Mouse (Mus musculus): ENCODE measurements around the gene C77080. TPM values are rescaled to one million over a fixed set of nuclear protein-coding genes. Genes with fewer than 3 reads are reported as not detected.

The C77080 gene
- polyA plus RNA-seq, 1 experiment = 39.3 TPM

DNA sequence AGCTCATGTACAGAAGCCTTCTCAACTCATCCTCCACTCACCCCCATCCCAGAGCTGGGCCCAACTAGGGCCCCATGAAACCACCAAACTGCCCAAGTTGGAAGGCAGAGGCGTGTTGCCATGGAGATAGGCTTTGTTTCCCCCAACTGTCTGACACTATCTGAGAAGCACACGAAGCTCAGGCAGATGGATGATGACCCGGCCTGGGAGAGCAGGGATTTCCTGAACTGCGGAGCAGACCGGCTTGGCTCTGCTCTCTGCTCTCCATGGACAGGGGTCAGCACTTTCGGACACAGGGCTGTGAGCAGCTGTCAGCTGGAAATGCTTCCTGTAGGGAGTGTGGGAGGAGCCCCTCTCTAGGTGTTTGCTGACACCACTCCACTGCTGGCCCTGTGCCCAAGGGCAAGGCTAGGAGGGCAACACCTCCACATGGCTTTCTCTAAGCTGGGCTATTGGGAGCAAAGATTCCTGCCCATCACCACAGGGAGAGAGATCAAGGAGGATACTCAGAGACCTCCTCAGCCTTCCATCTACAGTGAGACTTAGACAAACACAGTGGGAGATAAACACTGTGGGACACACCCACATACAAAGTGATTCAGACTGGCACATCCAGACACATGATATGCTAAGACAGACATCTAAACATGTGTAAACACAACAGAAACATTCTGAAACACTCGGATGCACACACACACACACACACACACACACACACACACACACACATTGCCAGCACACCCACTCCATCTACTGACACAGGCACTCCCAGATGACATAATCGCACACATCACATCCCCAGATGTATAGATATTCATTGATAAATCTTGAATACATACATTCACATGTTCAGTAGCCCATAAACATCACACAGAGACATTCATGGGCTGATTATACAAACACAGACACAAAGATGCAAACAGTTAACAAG lies 4.5 kb downstream of the C77080 start:
- Histone ChIP-seq H3K4me3 (ENCODE audit: insufficient read depth, low read depth, low read length) (no peak overlapping the region), H3K27ac (ENCODE audit: insufficient read depth, low read depth, low read length) (no peak overlapping the region), H3K4me1 (ENCODE audit: control insufficient read depth, insufficient read depth, low read length) (peaks cover 7% of the 10 kb centered on the region; the same call in 1 of the 2 replicates), H3K27me3 (replicated peaks; ENCODE audit: control insufficient read depth, insufficient read depth, low read length) (no peaks in the 10 kb centered on the region), H3K36me3 (ENCODE audit: control insufficient read depth, insufficient read depth, low read length) (no peaks in the 10 kb centered on the region)
- TF ChIP-seq POLR2A (IDR thresholded peaks at IDR 0.05; ENCODE audit: low read depth, low read length) = no peak
- no peak for TF ChIP-seq CTCF (conservative IDR thresholded peaks at IDR 0.05; ENCODE audit: insufficient read depth, insufficient read length, low read depth, low read length)
- WGBS = 22% methylated on average over 8 of the region's 8 CpGs
- DNase-seq = peak; percentile 82

DNA sequence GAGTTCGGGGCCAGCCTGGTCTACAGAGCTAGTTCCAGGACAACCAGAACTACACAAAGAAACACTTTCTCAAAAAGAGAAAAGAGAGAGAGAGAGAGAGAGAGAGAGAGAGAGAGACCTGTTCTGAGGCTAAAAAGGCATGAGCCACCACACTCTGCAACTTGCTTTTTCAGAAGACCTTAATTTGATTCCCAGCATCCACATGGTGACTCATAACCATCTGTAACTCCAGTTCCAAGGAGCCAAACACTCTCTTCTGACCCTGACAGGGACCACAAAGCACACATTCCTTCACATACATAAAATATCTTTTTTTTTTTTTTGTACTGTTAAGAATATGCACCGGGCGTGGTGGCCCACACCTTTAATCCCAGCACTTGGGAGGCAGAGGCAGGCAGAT lies 6.6 kb downstream of the C77080 start:
- Histone ChIP-seq H3K4me1 (ENCODE audit: control insufficient read depth, insufficient read depth, low read length) (peaks cover 17% of the 10 kb centered on the region; the same call in 1 of the 2 replicates), H3K27me3 (replicated peaks; ENCODE audit: control insufficient read depth, insufficient read depth, low read length) (no peaks in the 10 kb centered on the region), H3K36me3 (ENCODE audit: control insufficient read depth, insufficient read depth, low read length) (no peaks in the 10 kb centered on the region), H3K27ac (ENCODE audit: insufficient read depth, low read depth, low read length) (no peak overlapping the region), H3K4me3 (ENCODE audit: insufficient read depth, low read depth, low read length) (no peak overlapping the region)
- WGBS = 93% methylated on average over 3 of the region's 3 CpGs
- TF ChIP-seq CTCF (conservative IDR thresholded peaks at IDR 0.05; ENCODE audit: insufficient read depth, insufficient read length, low read depth, low read length) = no peak
- no peak for TF ChIP-seq POLR2A (IDR thresholded peaks at IDR 0.05; ENCODE audit: low read depth, low read length)
- no peak for DNase-seq

DNA sequence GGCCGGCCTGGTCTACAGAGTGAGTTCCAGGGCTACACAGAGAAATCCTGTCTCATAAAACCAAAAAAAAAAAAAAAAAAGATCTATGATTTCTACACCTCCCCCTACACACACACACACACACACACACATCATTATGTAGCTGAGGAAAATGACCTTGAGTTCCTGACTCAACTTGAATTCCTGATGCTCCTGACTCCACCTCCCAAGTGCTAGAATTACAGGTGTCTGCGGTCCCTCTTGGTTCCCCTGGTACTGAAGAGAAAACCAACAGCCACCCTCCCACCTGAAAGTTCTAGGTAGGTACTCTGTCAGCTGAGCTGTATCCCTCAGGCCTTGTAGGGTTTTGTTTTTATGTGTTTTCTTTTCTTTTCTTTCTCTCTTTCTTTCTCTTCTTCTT lies 8.7 kb downstream of the C77080 start:
- TF ChIP-seq CTCF (conservative IDR thresholded peaks at IDR 0.05; ENCODE audit: insufficient read depth, insufficient read length, low read depth, low read length) = no peak
- TF ChIP-seq POLR2A (IDR thresholded peaks at IDR 0.05; ENCODE audit: low read depth, low read length) = no peak
- Histone ChIP-seq H3K36me3 (ENCODE audit: control insufficient read depth, insufficient read depth, low read length) (no peaks in the 10 kb centered on the region), H3K4me1 (ENCODE audit: control insufficient read depth, insufficient read depth, low read length) (peaks cover 20% of the 10 kb centered on the region), H3K27me3 (replicated peaks; ENCODE audit: control insufficient read depth, insufficient read depth, low read length) (no peaks in the 10 kb centered on the region), H3K4me3 (ENCODE audit: insufficient read depth, low read depth, low read length) (no peak overlapping the region), H3K27ac (ENCODE audit: insufficient read depth, low read depth, low read length) (no peak overlapping the region)
- DNase-seq = no peak
- WGBS = 86% methylated on average over 2 of the region's 2 CpGs

DNA sequence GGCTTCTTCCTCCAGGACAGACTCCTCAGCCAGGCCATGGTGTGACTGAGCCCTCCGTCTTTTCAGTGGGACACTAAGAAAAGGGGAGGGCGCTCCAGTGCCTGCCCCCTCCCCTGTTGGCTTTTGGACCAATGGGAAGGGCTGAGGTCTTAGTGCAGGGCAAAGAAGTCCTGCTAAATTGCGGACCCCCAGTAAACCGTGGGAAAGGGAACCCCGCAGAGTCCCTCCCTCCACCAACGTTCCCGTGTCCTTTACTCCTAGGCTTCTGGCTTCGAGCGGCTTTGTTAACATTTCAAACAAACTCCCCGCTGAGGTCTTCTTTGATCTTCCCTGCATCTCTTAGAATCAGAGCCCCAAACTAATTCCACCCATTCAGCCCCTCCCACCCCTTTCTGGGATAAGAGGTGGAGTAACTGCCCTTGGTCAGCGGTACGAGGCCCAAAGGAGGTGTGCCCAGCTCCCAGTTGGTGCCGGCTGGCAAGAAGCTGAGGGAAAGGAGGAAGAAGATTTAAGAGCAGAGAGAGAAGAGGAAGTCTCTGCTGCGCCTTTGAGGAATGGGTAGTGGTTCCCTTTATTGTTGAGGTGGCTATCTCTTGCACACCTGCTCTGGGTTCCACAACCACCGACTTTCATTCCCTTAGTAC lies 9.6 kb downstream of the C77080 start:
- H3K4me1 ChIP-seq (ENCODE audit: control insufficient read depth, insufficient read depth, low read length) = peaks cover 25% of the 10 kb centered on the region
- no peak overlapping the region for H3K4me3 ChIP-seq (ENCODE audit: insufficient read depth, low read depth, low read length)
- H3K27me3 ChIP-seq (replicated peaks; ENCODE audit: control insufficient read depth, insufficient read depth, low read length) = no peaks in the 10 kb centered on the region
- DNase-seq = peak; percentile 76
- 30% methylated on average over 15 of the region's 15 CpGs for WGBS
- TF ChIP-seq POLR2A (IDR thresholded peaks at IDR 0.05; ENCODE audit: low read depth, low read length) (no peak), CTCF (conservative IDR thresholded peaks at IDR 0.05; ENCODE audit: insufficient read depth, insufficient read length, low read depth, low read length) (no peak)
- no peaks in the 10 kb centered on the region for H3K36me3 ChIP-seq (ENCODE audit: control insufficient read depth, insufficient read depth, low read length)
- H3K27ac ChIP-seq (ENCODE audit: insufficient read depth, low read depth, low read length) = peak overlapping the region; percentile 94

DNA sequence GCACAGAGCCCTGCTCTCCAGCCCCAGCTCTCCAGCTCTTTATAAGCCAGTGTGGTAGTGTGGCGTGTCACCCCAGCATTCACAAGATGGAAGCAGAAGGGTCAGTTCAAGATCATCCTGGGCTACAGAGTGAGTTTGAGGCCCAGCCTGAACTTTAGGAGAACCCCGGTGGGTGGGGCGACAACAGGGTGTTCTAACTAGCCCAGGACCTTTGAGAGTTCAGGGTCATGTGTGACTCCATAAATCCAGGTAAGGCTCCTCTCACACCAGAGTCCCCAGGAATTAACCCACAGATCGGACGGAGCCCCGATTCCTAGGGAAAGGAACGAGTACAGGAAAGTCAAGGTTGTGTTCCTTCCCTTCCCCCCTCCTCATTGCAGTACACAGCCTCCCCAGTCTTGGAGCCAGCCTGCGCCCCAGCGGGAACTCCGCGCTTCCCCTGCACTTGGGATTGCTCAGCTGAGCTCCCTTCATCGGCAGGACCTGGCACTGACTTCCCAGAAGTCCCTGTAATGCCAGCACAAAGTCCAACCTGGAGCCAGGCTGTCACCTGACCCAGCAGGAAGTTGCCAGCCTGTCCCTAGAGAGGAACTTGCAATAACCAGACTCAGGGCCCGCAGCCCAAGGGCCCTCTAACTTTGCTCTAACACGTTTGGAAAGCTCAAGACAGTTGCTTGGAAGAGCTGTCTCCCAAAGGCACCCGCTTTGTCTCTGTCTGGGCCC lies 10.3 kb downstream of the C77080 start:
- no peaks in the 10 kb centered on the region for H3K27me3 ChIP-seq (replicated peaks; ENCODE audit: control insufficient read depth, insufficient read depth, low read length)
- peaks cover 25% of the 10 kb centered on the region for H3K4me1 ChIP-seq (ENCODE audit: control insufficient read depth, insufficient read depth, low read length)
- WGBS = 40% methylated on average over 15 of the region's 15 CpGs
- peak; percentile 96 for DNase-seq
- no peak for TF ChIP-seq CTCF (conservative IDR thresholded peaks at IDR 0.05; ENCODE audit: insufficient read depth, insufficient read length, low read depth, low read length)
- peak; percentile 60 for TF ChIP-seq POLR2A (IDR thresholded peaks at IDR 0.05; ENCODE audit: low read depth, low read length)
- H3K36me3 ChIP-seq (ENCODE audit: control insufficient read depth, insufficient read depth, low read length) = no peaks in the 10 kb centered on the region
- H3K4me3 ChIP-seq (ENCODE audit: insufficient read depth, low read depth, low read length) = no peak overlapping the region
- H3K27ac ChIP-seq (ENCODE audit: insufficient read depth, low read depth, low read length) = peak overlapping the region; percentile 94

DNA sequence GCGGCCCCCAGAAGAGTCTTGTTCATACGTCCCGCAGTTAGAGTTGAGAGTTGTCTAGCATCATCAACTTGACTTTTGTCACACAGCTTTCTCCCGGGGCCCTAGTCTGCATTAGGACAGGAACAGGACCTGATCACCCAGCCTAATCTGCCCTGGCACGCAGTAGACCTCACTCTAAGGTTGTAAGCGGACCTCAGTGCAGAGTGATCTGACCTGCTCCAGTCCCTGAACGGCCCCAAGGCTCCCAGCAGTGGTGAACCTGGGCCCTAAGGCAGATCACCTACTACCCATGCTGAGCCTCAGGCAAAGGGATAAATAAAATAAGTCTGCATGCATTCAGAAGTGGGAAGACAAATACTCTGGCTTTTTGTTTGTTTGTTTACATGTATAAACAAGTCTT lies 11.9 kb downstream of the C77080 start:
- H3K4me1 ChIP-seq (ENCODE audit: control insufficient read depth, insufficient read depth, low read length) = peaks cover 35% of the 10 kb centered on the region

More for the DNA sequence above, 11.9 kb downstream of the C77080 start:
- DNase-seq = no peak
- TF ChIP-seq POLR2A (IDR thresholded peaks at IDR 0.05; ENCODE audit: low read depth, low read length) = no peak
- no peak for TF ChIP-seq CTCF (conservative IDR thresholded peaks at IDR 0.05; ENCODE audit: insufficient read depth, insufficient read length, low read depth, low read length)
- Histone ChIP-seq H3K36me3 (ENCODE audit: control insufficient read depth, insufficient read depth, low read length) (no peaks in the 10 kb centered on the region), H3K27ac (ENCODE audit: insufficient read depth, low read depth, low read length) (peak overlapping the region; percentile 27; the same call in 1 of the 2 replicates), H3K4me3 (ENCODE audit: insufficient read depth, low read depth, low read length) (no peak overlapping the region), H3K27me3 (replicated peaks; ENCODE audit: control insufficient read depth, insufficient read depth, low read length) (no peaks in the 10 kb centered on the region)
- 68% methylated on average over 7 of the region's 7 CpGs for WGBS
